Mouse (Mus musculus) spleen, adult 12 weeks (tissue): ENCODE measurements around the gene Aff1.
A peak's percentile ranks its signal among the peaks of the same experiment; 100 is the strongest.

Experiments
- DNase-seq: peaks from one replicate; pipeline ENCODE4 v3.0.0; 2022; ENCODE audit warnings: low spot score

The Aff1 gene

GRCm38 (mm10) chr5:103691624-103692530 lies at the start of gene Aff1:
Gene Aff1 (plus strand): TSS chr5:103692374.
- peak; percentile 88 for DNase-seq

DNA sequence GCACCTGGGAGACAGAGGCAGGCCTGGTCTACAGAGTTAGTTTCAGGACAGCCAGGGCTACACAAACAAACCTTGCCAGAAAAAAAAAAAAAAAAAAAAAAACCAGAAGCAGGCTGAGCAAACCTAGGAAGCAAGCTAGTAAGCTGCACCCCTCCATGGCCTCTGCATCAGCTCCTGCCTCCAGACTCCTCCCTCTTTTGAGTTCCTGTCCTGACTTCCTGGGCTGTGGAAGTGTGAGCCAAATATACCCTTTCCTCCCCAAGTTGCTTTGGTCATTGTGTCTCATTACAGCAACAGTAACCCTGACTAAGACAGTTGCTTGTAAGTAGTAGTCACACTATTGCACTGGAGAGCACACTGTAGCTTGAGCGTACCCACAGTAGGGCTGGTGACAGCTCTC lies 48.0 kb upstream of the Aff1 start:
- no peak for DNase-seq

DNA sequence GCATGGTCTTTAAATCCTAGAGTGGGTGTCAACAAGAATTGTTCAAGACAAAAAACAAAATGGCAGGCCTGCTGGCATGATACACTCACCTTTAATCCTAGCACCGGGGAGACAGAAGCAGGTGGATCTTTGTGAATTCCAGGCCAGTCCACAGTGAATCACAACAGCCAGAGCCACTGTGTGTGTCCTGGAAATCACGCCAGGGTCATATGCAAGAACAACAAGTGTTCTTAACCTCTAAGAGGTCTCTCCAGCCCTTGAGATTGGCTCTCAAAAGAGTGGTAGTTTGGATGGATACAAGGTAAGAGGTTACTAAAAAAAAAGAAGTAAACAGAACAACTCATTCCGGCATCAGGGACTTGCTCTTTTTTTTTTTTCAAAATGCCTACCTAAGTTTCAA lies 44.9 kb upstream of the Aff1 start:
- DNase-seq = no peak

DNA sequence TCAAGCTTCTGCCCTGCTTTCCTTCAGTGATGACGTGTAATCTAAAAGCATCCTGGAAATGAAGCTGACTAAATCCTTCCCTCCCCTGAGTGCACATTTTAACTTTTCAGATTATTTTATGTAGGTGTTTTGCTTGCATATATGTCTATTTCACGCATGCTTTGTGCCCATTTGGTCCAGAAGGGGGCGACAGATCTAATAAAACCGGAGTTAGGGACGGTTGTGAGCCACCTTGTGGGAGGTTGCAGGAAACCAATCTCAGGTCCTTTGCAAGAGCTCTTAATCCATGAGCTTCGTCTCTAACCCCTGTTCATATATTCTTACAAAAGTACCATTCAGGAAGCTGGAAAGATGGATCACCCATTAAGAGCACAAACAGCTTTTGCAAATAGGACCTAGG lies 37.9 kb upstream of the Aff1 start:
- DNase-seq = peak; percentile 14

GRCm38 (mm10) chr5:103654780-103655179 lies 37.4 kb upstream of the Aff1 start:
- DNase-seq = no peak

GRCm38 (mm10) chr5:103655346-103656118 lies 36.6 kb upstream of the Aff1 start, which contains the start of gene 1700016H13Rik:
Gene 1700016H13Rik (minus strand): TSS chr5:103656010.
- peak; percentile 49 for DNase-seq

DNA sequence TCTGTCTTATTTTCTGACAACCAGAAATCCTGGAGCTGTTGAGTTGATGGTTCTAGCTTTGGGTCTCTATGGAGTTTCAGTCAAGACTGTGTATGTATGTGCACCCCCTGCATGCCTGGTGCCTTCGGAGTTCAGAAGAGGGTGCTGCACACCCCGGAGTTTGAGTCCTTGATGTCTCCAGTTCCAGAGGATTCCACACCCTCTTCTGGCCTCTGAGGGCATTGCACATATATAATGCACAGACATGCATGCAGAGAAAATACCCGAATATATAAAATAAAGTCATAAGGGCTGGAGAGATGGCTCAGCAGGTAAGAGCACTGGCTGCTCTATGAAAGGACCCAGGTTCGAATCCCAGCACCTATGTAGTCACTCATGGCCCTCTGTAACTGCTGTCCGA lies 33.3 kb upstream of the Aff1 start:
- no peak for DNase-seq

- DNase-seq = no peak
Measured at GRCm38 (mm10) chr5:103659571-103659970, 32.6 kb upstream of the Aff1 start.

- no peak for DNase-seq
Measured at GRCm38 (mm10) chr5:103664932-103665331, 27.2 kb upstream of the Aff1 start.

- no peak for DNase-seq
Measured at GRCm38 (mm10) chr5:103665876-103666275, 26.3 kb upstream of the Aff1 start.

- DNase-seq = no peak
Measured at GRCm38 (mm10) chr5:103671858-103672257, 20.3 kb upstream of the Aff1 start.

GRCm38 (mm10) chr5:103673611-103674010 lies 18.6 kb upstream of the Aff1 start:
- no peak for DNase-seq

- DNase-seq = no peak
Measured at GRCm38 (mm10) chr5:103674482-103674881, 17.7 kb upstream of the Aff1 start.

DNA sequence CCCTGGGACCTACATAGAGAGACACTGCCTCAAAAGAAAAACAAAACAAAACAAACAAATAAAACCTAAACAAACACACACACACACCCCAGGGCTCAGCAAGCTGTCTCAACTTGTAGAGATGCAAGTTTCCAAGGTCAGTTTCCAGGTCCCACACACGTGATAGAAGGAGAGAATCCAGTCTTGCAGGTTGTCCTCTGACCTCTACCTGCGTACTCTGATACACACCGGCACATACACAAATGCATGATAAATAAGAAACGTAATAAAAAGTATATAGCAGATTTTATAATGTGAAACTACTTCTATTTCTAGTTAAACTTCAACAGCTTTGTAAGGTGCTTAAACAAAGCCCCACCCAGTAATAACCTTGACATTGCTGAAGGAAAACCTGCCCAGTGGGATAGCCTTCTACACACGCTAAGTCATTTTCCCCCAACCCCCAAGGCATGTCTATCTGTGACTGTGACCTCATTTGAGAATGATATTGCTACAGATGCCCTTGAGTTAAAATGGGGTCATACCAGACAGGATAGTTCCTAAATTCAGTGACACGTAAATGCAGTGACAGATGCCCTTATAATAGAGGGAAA lies 15.8 kb upstream of the Aff1 start:
- DNase-seq = no peak

GRCm38 (mm10) chr5:103677894-103678293 lies 14.3 kb upstream of the Aff1 start:
- no peak for DNase-seq

DNA sequence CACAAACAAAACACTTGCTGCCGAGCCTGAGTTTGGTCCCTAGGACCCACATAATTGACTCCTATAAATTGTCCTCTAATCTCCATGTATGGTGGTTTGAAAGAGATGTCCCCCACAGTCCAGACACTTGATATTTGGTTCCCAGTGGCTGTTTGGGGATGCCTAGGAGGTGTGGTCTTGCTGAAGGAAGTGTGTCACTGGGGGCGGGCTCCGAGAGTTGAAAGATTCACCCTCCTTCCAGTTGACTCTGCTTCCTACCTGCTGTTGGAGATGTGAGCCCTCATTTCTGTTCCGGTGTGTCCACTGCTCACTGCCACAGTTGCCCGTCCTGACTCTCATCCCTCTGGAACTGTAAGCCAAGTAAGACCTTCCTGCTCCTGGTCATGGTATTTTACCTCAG lies 13.2 kb upstream of the Aff1 start:
- DNase-seq = no peak

GRCm38 (mm10) chr5:103680381-103680780 lies 11.8 kb upstream of the Aff1 start:
- DNase-seq = peak; percentile 65

DNA sequence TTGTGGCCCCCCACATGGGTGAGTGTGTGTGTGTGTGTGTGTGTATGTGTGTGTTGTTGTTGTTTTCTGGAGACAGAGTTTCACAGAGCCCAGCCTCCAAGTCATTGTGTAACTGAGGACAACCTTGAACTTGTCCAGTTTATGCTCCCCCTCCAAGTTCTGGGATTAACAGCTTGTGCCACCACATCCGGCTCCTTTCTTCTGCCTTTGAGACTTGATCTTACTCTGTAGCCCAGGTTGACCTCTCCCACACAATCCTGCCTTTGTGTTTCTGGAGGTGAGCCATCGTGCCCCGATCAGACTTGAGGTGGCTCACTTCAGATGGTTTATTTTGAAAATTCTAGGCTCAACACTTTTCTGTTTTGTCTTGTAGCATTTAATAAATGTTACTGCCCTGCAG lies 10.3 kb upstream of the Aff1 start:
- no peak for DNase-seq

GRCm38 (mm10) chr5:103689645-103690044 lies 2.5 kb upstream of the Aff1 start:
- DNase-seq = no peak

GRCm38 (mm10) chr5:103690190-103690589 lies 2.0 kb upstream of the Aff1 start:
- no peak for DNase-seq

DNA sequence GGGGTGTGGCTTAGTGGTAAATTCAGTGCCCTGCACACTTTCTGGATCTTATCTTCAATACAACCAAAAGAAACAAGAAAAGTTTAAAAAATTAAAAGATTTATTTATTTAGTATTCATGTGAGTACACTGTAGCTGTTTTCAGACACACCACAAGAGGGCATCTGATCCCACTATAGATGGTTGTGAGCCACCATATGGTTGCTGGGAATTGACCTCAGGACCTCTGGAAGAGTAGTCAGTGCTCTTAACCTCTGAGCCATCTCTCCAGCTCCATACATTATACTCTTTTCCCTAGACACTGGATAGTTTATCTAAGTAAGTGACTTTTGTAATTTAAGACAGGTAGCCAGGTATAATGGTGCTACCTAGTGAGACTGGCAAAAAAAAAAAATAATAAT lies 1.0 kb upstream of the Aff1 start:
- DNase-seq = no peak

DNA sequence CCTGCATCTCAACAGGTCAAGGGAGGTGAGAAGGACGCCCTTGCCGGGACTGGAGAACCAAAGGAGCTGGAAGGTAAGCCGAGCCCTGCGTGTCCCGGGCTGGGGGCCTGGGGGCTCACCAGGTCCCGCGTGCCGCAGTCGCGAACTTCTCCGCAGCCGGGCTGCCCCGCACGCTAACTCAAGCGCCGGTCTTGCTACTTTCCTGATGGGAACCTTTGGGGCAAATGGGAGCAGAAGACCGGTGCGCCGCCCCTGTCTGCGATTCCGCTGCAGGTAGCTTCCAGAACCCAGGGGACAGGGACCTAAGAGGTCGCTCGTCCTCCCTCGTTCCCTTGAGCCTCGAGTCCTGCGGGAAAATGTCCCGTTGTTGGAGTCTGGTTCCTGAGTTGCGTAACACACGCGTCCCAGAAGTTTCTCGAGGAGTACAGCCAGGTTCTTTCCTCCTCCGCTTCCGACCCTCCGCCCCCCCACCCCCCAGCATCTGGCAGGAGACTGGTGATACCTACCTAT lies 412 bp downstream of the Aff1 start:
- DNase-seq = no peak
